Mouse (Mus musculus) kidney, adult 2 months (tissue): ENCODE measurements at regions not wholly inside any gene's neighbourhood (a gene's known extent, or its start where the extent isn't known, plus 50 kb on each side); places are given as distances from the start of the nearest gene placed in this dataset.

Experiments
- DNase-seq: peaks from one replicate; pipeline ENCODE4 v3.0.0; 2021
- H3K27ac ChIP-seq: fragments of 200-500 bp; 2 replicates; pipeline ENCODE4 v1.5.1; 2012; ENCODE audit warnings: low read depth, low read length, control low read depth, inconsistent platforms; ENCODE audit not compliant: insufficient read depth
- H3K27me3 ChIP-seq: fragments of 200-500 bp; replicated peaks from 2 replicates; pipeline ENCODE4 v1.6.1; 2012; ENCODE audit warnings: mild to moderate bottlenecking, moderate library complexity, low read length, inconsistent platforms; ENCODE audit not compliant: control insufficient read depth, insufficient read depth
- H3K36me3 ChIP-seq: fragments of 200-500 bp; 2 replicates; pipeline ENCODE4 v1.6.1; 2012; ENCODE audit warnings: mild to moderate bottlenecking, moderate library complexity, low read length, inconsistent platforms; ENCODE audit not compliant: control insufficient read depth, insufficient read depth
- H3K4me1 ChIP-seq: fragments of 200-500 bp; 2 replicates; pipeline ENCODE4 v1.6.1; 2011; ENCODE audit warnings: low read length; ENCODE audit not compliant: control insufficient read depth, insufficient read depth
- H3K4me3 ChIP-seq: fragments of 200-500 bp; 2 replicates; pipeline ENCODE4 v1.5.1; 2011; ENCODE audit warnings: mild to moderate bottlenecking, low read depth, low read length, control low read depth; ENCODE audit not compliant: insufficient read depth
- CTCF ChIP-seq: fragments of 200-500 bp; conservative IDR thresholded peaks from 2 replicates; pipeline ENCODE4 v1.5.1; 2011; ENCODE audit warnings: low read depth, mild to moderate bottlenecking, control low read depth, low read length, moderate library complexity, mixed read lengths; ENCODE audit not compliant: insufficient read depth, insufficient read length
- POLR2A ChIP-seq: fragments of 200-500 bp; IDR thresholded peaks from one replicate; pipeline ENCODE4 v1.6.1; 2011; ENCODE audit warnings: low read depth, low read length, control low read depth
- WGBS: fragments of 180-500 bp; shearing (Covaris S2); methylation state at CpG from one replicate; pipeline ENCODE4 v1.1.7; 2018; 5-methylcytosine and 5-hydroxymethylcytosine counted together

DNA sequence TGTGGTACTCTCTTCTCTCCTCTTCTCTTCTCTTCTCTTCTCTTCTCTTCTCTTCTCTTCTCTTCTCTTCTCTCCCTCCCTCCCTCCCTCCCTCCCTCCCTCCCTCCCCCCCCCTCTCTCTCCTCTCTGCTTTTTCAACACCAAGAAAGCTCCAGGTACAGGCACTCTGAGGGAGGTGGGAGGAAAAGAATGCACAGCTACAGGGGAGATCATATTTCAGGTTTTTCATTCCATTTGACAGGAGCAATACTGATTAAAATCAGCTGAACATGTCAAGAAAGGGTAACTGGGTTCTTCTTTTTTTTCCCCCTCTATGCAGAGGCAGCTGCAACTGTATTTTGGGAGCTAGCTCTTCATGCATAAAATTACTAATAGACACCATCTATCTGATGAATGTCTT, 368.8 kb upstream of the Rack1 start:
- no peak overlapping the region for H3K4me3 ChIP-seq
- no peak for DNase-seq
- H3K27me3 ChIP-seq, result no peaks in the 10 kb centered on the region
- H3K4me1 ChIP-seq, result no peaks in the 10 kb centered on the region
- H3K27ac ChIP-seq, result no peak overlapping the region
- no peaks in the 10 kb centered on the region for H3K36me3 ChIP-seq
- TF ChIP-seq POLR2A, result no peak
- no peak for TF ChIP-seq CTCF

DNA sequence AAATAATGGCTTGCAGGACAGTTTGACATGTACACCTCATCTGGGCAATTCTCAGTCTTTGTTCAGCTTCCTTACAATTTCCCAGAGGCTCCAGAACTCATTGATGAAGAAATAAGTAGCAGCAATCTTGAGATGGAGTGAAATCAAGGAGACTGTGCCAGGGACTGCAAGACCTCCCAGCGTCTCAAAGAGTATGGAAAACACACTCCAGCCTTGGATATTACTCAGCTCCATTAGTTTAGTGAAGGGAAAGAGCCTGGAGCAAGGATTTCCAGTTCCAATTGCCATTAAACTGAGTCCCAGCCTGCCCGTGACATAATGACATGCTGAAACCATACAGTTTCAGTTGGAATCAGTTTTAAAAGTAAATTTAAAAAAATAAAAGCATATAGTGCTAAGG, 372.7 kb upstream of the Rack1 start:
- H3K36me3 ChIP-seq, result no peaks in the 10 kb centered on the region
- TF ChIP-seq POLR2A (no peak), CTCF (no peak)
- WGBS, result 53% methylated on average over 2 of the region's 2 CpGs
- no peaks in the 10 kb centered on the region for H3K27me3 ChIP-seq
- no peaks in the 10 kb centered on the region for H3K4me1 ChIP-seq
- H3K4me3 ChIP-seq, result no peak overlapping the region
- peak; percentile 5 for DNase-seq
- no peak overlapping the region for H3K27ac ChIP-seq

DNA sequence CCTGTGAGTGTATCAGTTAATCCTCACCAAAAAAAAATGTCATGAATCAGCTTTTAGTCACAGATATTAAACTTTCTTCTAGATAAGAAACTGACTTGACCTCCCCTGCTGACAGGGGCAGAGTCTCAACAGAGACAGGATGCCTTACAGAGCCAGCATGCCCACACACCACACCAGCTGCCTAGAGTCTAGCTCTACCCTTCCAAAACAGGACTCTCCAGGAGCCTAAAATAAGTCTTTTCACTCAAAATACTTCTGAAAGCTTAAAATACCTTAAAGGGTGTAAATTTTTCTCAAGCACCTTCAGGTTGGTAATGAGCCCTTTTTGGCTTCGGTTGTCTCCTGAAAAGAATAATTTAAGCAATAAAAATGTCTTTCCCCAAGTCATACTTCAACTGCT, 373.7 kb upstream of the Rack1 start:
- H3K4me3 ChIP-seq, result no peak overlapping the region
- H3K4me1 ChIP-seq, result no peaks in the 10 kb centered on the region
- no peak overlapping the region for H3K27ac ChIP-seq
- H3K27me3 ChIP-seq, result no peaks in the 10 kb centered on the region
- TF ChIP-seq CTCF, result no peak
- no peak for TF ChIP-seq POLR2A
- H3K36me3 ChIP-seq, result no peaks in the 10 kb centered on the region
- WGBS, result 34% methylated on average over 1 of the region's 1 CpGs
- DNase-seq, result no peak

DNA sequence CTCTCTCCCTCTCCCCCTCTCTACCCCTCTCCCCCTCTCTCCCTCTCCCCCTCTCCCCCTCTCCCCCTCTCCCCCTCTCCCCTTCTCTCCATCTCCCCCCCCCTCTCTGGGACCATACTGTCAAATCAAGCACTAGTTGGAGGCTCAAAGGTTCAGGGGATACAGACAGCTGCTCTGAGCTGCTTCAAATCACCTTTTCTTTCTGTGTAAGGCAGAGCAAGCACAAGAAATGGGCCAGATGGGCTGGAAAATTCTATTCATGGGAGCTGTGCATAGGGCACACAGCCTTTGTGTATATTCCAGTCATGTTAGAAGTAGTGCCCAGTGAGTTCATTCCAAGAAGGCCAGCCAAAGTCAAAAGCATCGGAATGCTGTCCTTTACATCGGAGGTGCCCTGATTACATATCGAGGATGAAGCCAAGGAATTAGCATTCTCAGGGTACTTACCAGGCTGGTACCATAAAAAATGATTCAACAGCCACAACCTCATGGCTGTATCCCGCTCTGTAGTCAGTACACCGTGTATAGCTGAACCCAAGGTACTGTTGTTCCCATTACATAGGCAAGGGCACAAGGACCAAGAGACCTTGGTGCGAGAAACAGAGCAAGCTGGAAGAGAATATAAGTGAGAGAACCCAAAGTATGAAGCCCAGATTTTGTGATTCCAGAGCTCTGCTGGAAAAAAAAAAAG, 381.9 kb upstream of the Rack1 start:
- Histone ChIP-seq H3K27ac (no peak overlapping the region), H3K4me1 (no peaks in the 10 kb centered on the region), H3K36me3 (no peaks in the 10 kb centered on the region), H3K4me3 (no peak overlapping the region), H3K27me3 (no peaks in the 10 kb centered on the region)
- WGBS, result 92% methylated on average over 6 of the region's 6 CpGs
- no peak for DNase-seq
- no peak for TF ChIP-seq POLR2A
- TF ChIP-seq CTCF, result no peak

DNA sequence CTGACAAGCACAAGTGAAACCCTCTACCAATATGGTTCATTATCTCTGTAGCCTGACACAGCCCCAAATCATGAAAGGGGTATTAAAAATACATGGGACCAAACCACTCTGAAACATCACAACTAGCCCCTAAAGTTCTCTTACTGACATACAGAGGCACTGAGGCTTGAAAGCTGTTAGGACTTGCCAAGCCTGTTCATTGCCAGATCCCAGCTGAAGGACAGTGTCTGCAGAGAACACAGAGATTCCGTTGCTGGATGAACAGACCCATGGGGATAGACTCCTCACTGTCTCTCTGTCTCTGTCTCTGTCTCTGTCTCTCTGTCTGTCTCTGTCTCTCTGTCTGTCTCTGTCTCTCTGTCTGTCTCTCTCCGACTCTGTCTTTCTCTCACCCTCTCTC, 382.5 kb upstream of the Rack1 start:
- TF ChIP-seq CTCF (no peak), POLR2A (no peak)
- no peak overlapping the region for H3K27ac ChIP-seq
- H3K36me3 ChIP-seq, result no peaks in the 10 kb centered on the region
- no peaks in the 10 kb centered on the region for H3K4me1 ChIP-seq
- WGBS, result 90% methylated on average over 2 of the region's 2 CpGs
- no peaks in the 10 kb centered on the region for H3K27me3 ChIP-seq
- no peak overlapping the region for H3K4me3 ChIP-seq
- DNase-seq, result no peak

DNA sequence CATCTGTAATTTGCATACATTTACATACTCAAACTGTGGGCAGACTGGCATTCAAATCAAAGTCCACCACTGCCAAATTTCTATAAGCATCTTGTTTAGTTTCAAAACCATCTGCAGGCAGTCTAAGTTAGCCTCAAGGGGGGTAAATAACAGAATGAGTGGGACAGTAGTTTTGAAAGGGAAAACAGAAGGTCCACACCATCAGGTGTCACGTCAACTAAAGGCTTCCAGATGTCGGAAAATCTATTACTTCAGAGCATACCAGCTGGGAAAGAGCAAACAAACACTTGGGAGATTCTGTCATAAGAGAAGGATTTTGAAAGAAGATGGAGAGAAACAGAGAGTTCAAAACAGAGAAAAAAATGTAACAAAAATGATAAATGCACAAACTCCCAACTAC, 402.1 kb upstream of the Rack1 start:
- H3K27me3 ChIP-seq, result no peaks in the 10 kb centered on the region
- H3K4me3 ChIP-seq, result no peak overlapping the region
- TF ChIP-seq POLR2A (no peak), CTCF (no peak)
- no peaks in the 10 kb centered on the region for H3K4me1 ChIP-seq
- whole genome bisulfite sequencing, result 73% methylated on average over 2 of the region's 2 CpGs
- DNase-seq, result no peak
- H3K36me3 ChIP-seq, result no peaks in the 10 kb centered on the region
- no peak overlapping the region for H3K27ac ChIP-seq

DNA sequence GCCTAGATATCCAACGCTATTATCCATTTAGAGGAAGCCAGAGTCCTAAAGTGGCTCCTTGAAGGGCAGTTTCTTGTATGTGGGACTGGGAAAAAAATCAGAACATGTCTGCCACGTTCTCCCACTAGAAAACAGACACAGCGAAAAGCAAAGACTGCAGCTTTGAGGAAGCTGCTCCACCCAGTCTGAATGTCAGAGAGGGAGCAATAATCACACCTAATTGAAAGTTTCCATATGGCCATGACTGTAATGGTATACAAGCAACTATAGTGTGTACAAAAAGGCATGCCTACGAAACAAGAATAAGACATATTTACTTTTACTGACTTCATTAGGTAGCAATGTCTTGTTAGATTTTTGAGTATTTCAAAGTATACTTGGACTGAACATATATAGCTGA, 392.7 kb upstream of the Sgcd start:
- TF ChIP-seq POLR2A (no peak), CTCF (no peak)
- Histone ChIP-seq H3K27me3 (no peaks in the 10 kb centered on the region), H3K36me3 (no peaks in the 10 kb centered on the region), H3K4me1 (no peaks in the 10 kb centered on the region), H3K27ac (no peak overlapping the region), H3K4me3 (no peak overlapping the region)
- no peak for DNase-seq
- 80% methylated on average over 4 of the region's 4 CpGs for WGBS
